Mouse (Mus musculus) ES-Bruce4 (cell line): ENCODE results near the gene Sorcs2.

Source experiments
- CTCF ChIP-seq: IDR thresholded peaks from one replicate; pipeline ENCODE4 v1.8.1; 2011; ENCODE audit warnings: low read depth, low read length
- POLR2A ChIP-seq: IDR thresholded peaks from one replicate; pipeline ENCODE4 v1.8.1; 2011; ENCODE audit warnings: low read length; ENCODE audit not compliant: insufficient read depth

- TF ChIP-seq POLR2A (no peak), CTCF (no peak)
Observed at GRCm38 (mm10) chr5:36186294-36187053, 211.5 kb downstream of the Sorcs2 start.
